Mouse (Mus musculus): ENCODE measurements around the gene Dact3. TPM values are rescaled to one million over a fixed set of nuclear protein-coding genes. Genes with fewer than 3 reads are reported as not detected.

The Dact3 gene
- total and polyA plus RNA-seq, 3 experiments, result 0.31 to 2.1 TPM; not detected in 1

DNA sequence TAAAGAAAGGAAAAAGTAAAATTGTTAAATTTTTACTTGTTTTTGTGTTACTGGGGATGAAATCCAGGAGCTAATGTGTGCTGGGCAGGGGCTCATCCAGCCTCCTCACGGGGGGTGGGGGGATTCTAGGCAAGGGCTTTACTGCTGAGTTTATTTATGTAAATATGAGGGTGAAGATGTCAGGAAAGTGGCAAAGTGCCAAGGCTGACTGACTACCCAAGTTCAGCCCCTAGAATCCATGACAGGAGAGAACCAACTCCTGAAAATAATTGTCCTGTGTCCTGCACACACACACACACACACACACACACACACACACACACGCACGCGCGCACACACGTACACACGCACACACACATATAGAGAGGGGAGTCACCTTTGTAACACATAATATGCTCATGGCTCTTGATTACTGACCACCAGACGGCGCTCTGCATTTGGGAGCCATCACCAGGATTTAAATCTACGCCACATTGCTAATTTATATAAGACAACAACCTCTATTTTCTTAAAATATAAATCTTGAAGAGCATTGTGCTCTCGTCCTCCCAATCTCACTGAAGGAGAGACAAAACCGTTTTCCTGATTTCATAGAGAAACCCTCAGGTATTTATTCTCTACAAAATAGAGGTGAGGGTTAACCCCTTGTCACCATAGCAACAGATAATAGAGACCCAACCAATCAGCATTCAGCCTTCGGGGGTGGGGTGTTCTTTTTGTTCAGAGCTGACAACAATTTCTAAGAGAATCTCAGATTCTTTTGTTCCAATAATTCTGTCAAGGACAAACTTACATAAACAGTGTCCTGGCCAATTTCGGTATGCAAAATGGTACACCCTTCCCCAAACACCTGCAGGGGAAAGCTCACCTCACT is 57.8 kb downstream of the Dact3 start:
- Histone ChIP-seq H3K27ac (ENCODE audit: control insufficient read depth, low read depth, low read length) (no peak overlapping the region), H3K9ac (ENCODE audit: control insufficient read depth, low read depth, low read length, poor library complexity, severe bottlenecking) (no peak overlapping the region), H3K9me3 (replicated peaks; ENCODE audit: insufficient read depth, low read length) (no peaks in the 10 kb centered on the region), H3K79me2 (ENCODE audit: control insufficient read depth, insufficient read depth, low read length, poor library complexity) (no peaks in the 10 kb centered on the region), H3K27me3 (ENCODE audit: control insufficient read depth in 1 of 2, insufficient read depth in 2 of 2, low read length in 2 of 2) (no peaks in the 10 kb centered on the region), H3K4me3 (ENCODE audit: control insufficient read depth in 1 of 2, insufficient read depth in 1 of 2, low read depth in 2 of 2, low read length in 2 of 2) (no peak overlapping the region), H3K36me3 (ENCODE audit: control insufficient read depth in 1 of 2, insufficient read depth in 2 of 2, low read length in 2 of 2) (no peaks in the 10 kb centered on the region), H3K4me1 (ENCODE audit: control insufficient read depth in 1 of 2, insufficient read depth in 2 of 2, low read length in 2 of 2) (no peaks in the 10 kb centered on the region; a peak in 1 of 4 replicates)
- TF ChIP-seq SMC3 (IDR thresholded peaks at IDR 0.05; ENCODE audit: low read depth, low read length), result peak; percentile 90
- TF ChIP-seq RAD21 (IDR thresholded peaks at IDR 0.05; ENCODE audit: low read depth, low read length), result peak; percentile 45
- TF ChIP-seq MYC (IDR thresholded peaks at IDR 0.05; ENCODE audit: low read depth, low read length), result peak; percentile 49; the same call in 1 of the 2 replicates
- TF ChIP-seq MXI1 (IDR thresholded peaks at IDR 0.05; ENCODE audit: low read depth, low read length), result no peak
- TF ChIP-seq CTCF (IDR thresholded peaks at IDR 0.05 in 2 of 3, conservative IDR thresholded peaks at IDR 0.05 in 1 of 3; ENCODE audit: control insufficient read depth in 1 of 3, insufficient read depth in 1 of 3, low read depth in 2 of 3, low read length in 3 of 3, poor library complexity in 1 of 3, severe bottlenecking in 1 of 3), result peak; percentile 77 to 86 (median 86)
- peak; percentile 41; the same call in 1 of the 2 replicates for TF ChIP-seq ZC3H11A (IDR thresholded peaks at IDR 0.05; ENCODE audit: low read depth, low read length)
- TF ChIP-seq POLR2A (IDR thresholded peaks at IDR 0.05; ENCODE audit: control insufficient read depth in 1 of 2, insufficient read depth in 1 of 2, low read depth in 1 of 2, low read length in 2 of 2, poor library complexity in 1 of 2), result no peak
- TF ChIP-seq RCOR1 (IDR thresholded peaks at IDR 0.05; ENCODE audit: low read depth, low read length), result 0 out of 2 replicates have a peak, but pooled peaks have one; percentile 19
- TF ChIP-seq JUND (IDR thresholded peaks at IDR 0.05; ENCODE audit: low read depth, low read length), result no peak
- TF ChIP-seq MAFK (IDR thresholded peaks at IDR 0.05; ENCODE audit: borderline replicate concordance, low read depth, low read length), result no peak
- DNase-seq (ENCODE audit: low read depth, low spot score), result peak; percentile 83

Other genes with a start within 250 kb of the Dact3 start
- gene Ceacam15, start 199.6 kb upstream of the Dact3 start, total RNA-seq (2012; rRNA removed), result not detected in 2 replicates
- not detected for gene Ceacam15, start 199.6 kb upstream of the Dact3 start, polyA plus RNA-seq (2012; ENCODE audit: insufficient read depth in 1 of 2, insufficient read length in 2 of 2, low read depth in 1 of 2, low replicate concordance in 2 of 2, missing spikeins in 1 of 2)
- not detected in 2 replicates for gene Ceacam9, start 153.4 kb upstream of the Dact3 start, total RNA-seq (2012; rRNA removed)
- gene Ceacam9, start 153.4 kb upstream of the Dact3 start, polyA plus RNA-seq (2012; ENCODE audit: insufficient read depth in 1 of 2, insufficient read length in 2 of 2, low read depth in 1 of 2, low replicate concordance in 2 of 2, missing spikeins in 1 of 2), result not detected
- 279 and 288 TPM in 2 replicates for gene Ap2s1, start 136.9 kb upstream of the Dact3 start, total RNA-seq (2012; rRNA removed)
- gene Ap2s1, start 136.9 kb upstream of the Dact3 start, polyA plus RNA-seq (2012; ENCODE audit: insufficient read depth in 1 of 2, insufficient read length in 2 of 2, low read depth in 1 of 2, low replicate concordance in 2 of 2, missing spikeins in 1 of 2), result 100 to 1,000 TPM in 1 of 2 experiments, not detected in 1; 297 TPM
- 72.0 and 88.6 TPM in 2 replicates for gene Slc1a5, start 94.0 kb upstream of the Dact3 start, total RNA-seq (2012; rRNA removed)
- gene Slc1a5, start 94.0 kb upstream of the Dact3 start, polyA plus RNA-seq (2012; ENCODE audit: insufficient read depth in 1 of 2, insufficient read length in 2 of 2, low read depth in 1 of 2, low replicate concordance in 2 of 2, missing spikeins in 1 of 2), result 100 to 1,000 TPM in 1 of 2 experiments, not detected in 1; 180 TPM
- 54.7 and 55.8 TPM in 2 replicates for gene Strn4, start 59.4 kb upstream of the Dact3 start, total RNA-seq (2012; rRNA removed)
- 10 to 100 TPM in 1 of 2 experiments, not detected in 1; 93.5 TPM for gene Strn4, start 59.4 kb upstream of the Dact3 start, polyA plus RNA-seq (2012; ENCODE audit: insufficient read depth in 1 of 2, insufficient read length in 2 of 2, low read depth in 1 of 2, low replicate concordance in 2 of 2, missing spikeins in 1 of 2)
- gene Fkrp, start 58.6 kb upstream of the Dact3 start, total RNA-seq (2012; rRNA removed), result 12.6 and 15.9 TPM in 2 replicates
- gene Fkrp, start 58.6 kb upstream of the Dact3 start, polyA plus RNA-seq (2012; ENCODE audit: insufficient read depth in 1 of 2, insufficient read length in 2 of 2, low read depth in 1 of 2, low replicate concordance in 2 of 2, missing spikeins in 1 of 2), result 10 to 100 TPM in 1 of 2 experiments, not detected in 1; 19.2 TPM
- gene Prkd2, start 32.4 kb upstream of the Dact3 start, total RNA-seq (2012; rRNA removed), result 2.1 and 2.9 TPM in 2 replicates
- gene Prkd2, start 32.4 kb upstream of the Dact3 start, polyA plus RNA-seq (2012; ENCODE audit: insufficient read depth in 1 of 2, insufficient read length in 2 of 2, low read depth in 1 of 2, low replicate concordance in 2 of 2, missing spikeins in 1 of 2), result 1 to 10 TPM in 1 of 2 experiments, not detected in 1; 8.7 TPM
- gene Gng8, start 16.5 kb downstream of the Dact3 start, total RNA-seq (2012; rRNA removed), result 0.39 TPM in 1 of 2 replicates, not detected in the other
- 1 to 10 TPM in 1 of 2 experiments, not detected in 1; 2.2 TPM for gene Gng8, start 16.5 kb downstream of the Dact3 start, polyA plus RNA-seq (2012; ENCODE audit: insufficient read depth in 1 of 2, insufficient read length in 2 of 2, low read depth in 1 of 2, low replicate concordance in 2 of 2, missing spikeins in 1 of 2)
- gene Ptgir, start 31.2 kb downstream of the Dact3 start, total RNA-seq (2012; rRNA removed), result 19.6 and 22.8 TPM in 2 replicates
- 10 to 100 TPM in 1 of 2 experiments, not detected in 1; 23.7 TPM for gene Ptgir, start 31.2 kb downstream of the Dact3 start, polyA plus RNA-seq (2012; ENCODE audit: insufficient read depth in 1 of 2, insufficient read length in 2 of 2, low read depth in 1 of 2, low replicate concordance in 2 of 2, missing spikeins in 1 of 2)
- gene Calm3, start 48.8 kb downstream of the Dact3 start, total RNA-seq (2012; rRNA removed), result 450 and 482 TPM in 2 replicates
- gene Calm3, start 48.8 kb downstream of the Dact3 start, polyA plus RNA-seq (2012; ENCODE audit: insufficient read depth in 1 of 2, insufficient read length in 2 of 2, low read depth in 1 of 2, low replicate concordance in 2 of 2, missing spikeins in 1 of 2), result 1,000 to 10,000 TPM in 1 of 2 experiments, 100 to 1,000 TPM in 1; 515 to 1,030 TPM
- gene Pnmal2, start 69.4 kb downstream of the Dact3 start, total RNA-seq (2012; rRNA removed), result not detected in 2 replicates
- gene Pnmal2, start 69.4 kb downstream of the Dact3 start, polyA plus RNA-seq (2012; ENCODE audit: insufficient read depth in 1 of 2, insufficient read length in 2 of 2, low read depth in 1 of 2, low replicate concordance in 2 of 2, missing spikeins in 1 of 2), result under 1 TPM in 1 of 2 experiments, not detected in 1; 0.07 TPM
- 0.19 and 0.23 TPM in 2 replicates for gene Pnmal1, start 84.4 kb downstream of the Dact3 start, total RNA-seq (2012; rRNA removed)
- gene Pnmal1, start 84.4 kb downstream of the Dact3 start, polyA plus RNA-seq (2012; ENCODE audit: insufficient read depth in 1 of 2, insufficient read length in 2 of 2, low read depth in 1 of 2, low replicate concordance in 2 of 2, missing spikeins in 1 of 2), result under 1 TPM in 1 of 2 experiments, not detected in 1; 0.53 TPM
- gene Gm42372, start 107.8 kb downstream of the Dact3 start, total RNA-seq (2012; rRNA removed), result not detected in 2 replicates
- under 1 TPM in 1 of 2 experiments, not detected in 1; 0.42 TPM for gene Gm42372, start 107.8 kb downstream of the Dact3 start, polyA plus RNA-seq (2012; ENCODE audit: insufficient read depth in 1 of 2, insufficient read length in 2 of 2, low read depth in 1 of 2, low replicate concordance in 2 of 2, missing spikeins in 1 of 2)
- not detected in 2 replicates for gene Ccdc8, start 117.4 kb downstream of the Dact3 start, total RNA-seq (2012; rRNA removed)
- under 1 TPM in 1 of 2 experiments, not detected in 1; 0.11 TPM for gene Ccdc8, start 117.4 kb downstream of the Dact3 start, polyA plus RNA-seq (2012; ENCODE audit: insufficient read depth in 1 of 2, insufficient read length in 2 of 2, low read depth in 1 of 2, low replicate concordance in 2 of 2, missing spikeins in 1 of 2)
- 94.2 and 101 TPM in 2 replicates for gene Ppp5c, start 152.6 kb downstream of the Dact3 start, total RNA-seq (2012; rRNA removed)
- gene Ppp5c, start 152.6 kb downstream of the Dact3 start, polyA plus RNA-seq (2012; ENCODE audit: insufficient read depth in 1 of 2, insufficient read length in 2 of 2, low read depth in 1 of 2, low replicate concordance in 2 of 2, missing spikeins in 1 of 2), result 100 to 1,000 TPM; 178 to 249 TPM
- gene Hif3a, start 187.1 kb downstream of the Dact3 start, total RNA-seq (2012; rRNA removed), result 8.0 and 9.6 TPM in 2 replicates
- 10 to 100 TPM in 1 of 2 experiments, not detected in 1; 37.9 TPM for gene Hif3a, start 187.1 kb downstream of the Dact3 start, polyA plus RNA-seq (2012; ENCODE audit: insufficient read depth in 1 of 2, insufficient read length in 2 of 2, low read depth in 1 of 2, low replicate concordance in 2 of 2, missing spikeins in 1 of 2)
- 0.23 and 0.36 TPM in 2 replicates for gene Psg16, start 198.7 kb downstream of the Dact3 start, total RNA-seq (2012; rRNA removed)
- gene Psg16, start 198.7 kb downstream of the Dact3 start, polyA plus RNA-seq (2012; ENCODE audit: insufficient read depth in 1 of 2, insufficient read length in 2 of 2, low read depth in 1 of 2, low replicate concordance in 2 of 2, missing spikeins in 1 of 2), result under 1 TPM in 1 of 2 experiments, not detected in 1; 0.67 TPM

Measured in MEL (cell line).